Mouse (Mus musculus) ES-E14 (cell line): ENCODE results near the gene Hs6st3. TPM values are rescaled to one million over a fixed set of nuclear protein-coding genes. Genes with fewer than 3 reads are reported as not detected.
A peak's percentile ranks its signal among the peaks of the same experiment; 100 is the strongest.

Source experiments
- DNase-seq: peaks from one replicate; pipeline ENCODE4 v3.0.0-alpha.2; 2013; ENCODE audit warnings: low read depth, low spot score
- H3K27ac ChIP-seq: 2 replicates; pipeline ENCODE4 v1.5.1; 2012; ENCODE audit warnings: low read depth, mild to moderate bottlenecking, low read length, moderate library complexity, mixed read lengths; ENCODE audit not compliant: poor library complexity, insufficient read depth, severe bottlenecking
- H3K36me3 ChIP-seq: 2 replicates; pipeline ENCODE4 v1.6.1; 2012; ENCODE audit warnings: mild to moderate bottlenecking, low read length, moderate library complexity, mixed read lengths; ENCODE audit not compliant: control insufficient read depth, poor library complexity, insufficient read depth, severe bottlenecking
- H3K4me1 ChIP-seq, 2 experiments: fragments of 150-350 bp in 1 of 2; sonication (generic) in 1 of 2; 2 replicates each; pipeline ENCODE4 v1.6.1; 2012; ENCODE audit warnings: low read length in 2 of 2, mild to moderate bottlenecking in 1 of 2, mixed read lengths in 1 of 2; ENCODE audit not compliant: control insufficient read depth in 2 of 2, insufficient read depth in 2 of 2, poor library complexity in 1 of 2
- H3K4me3 ChIP-seq, 2 experiments: fragments of 150-350 bp in 1 of 2; sonication (generic) in 1 of 2; 2 replicates each; pipeline ENCODE4 v1.5.1; 2012; ENCODE audit warnings: low read length in 2 of 2, low read depth in 1 of 2, mild to moderate bottlenecking in 1 of 2, mixed read lengths in 1 of 2; ENCODE audit not compliant: insufficient read depth in 1 of 2, poor library complexity in 1 of 2, severe bottlenecking in 1 of 2
- H3K9ac ChIP-seq: 2 replicates; pipeline ENCODE4 v1.6.1; 2012; ENCODE audit warnings: low read depth, mild to moderate bottlenecking, low read length, mixed read lengths; ENCODE audit not compliant: poor library complexity, insufficient read depth, severe bottlenecking
- H3K9me3 ChIP-seq: fragments of 150-350 bp; sonication (generic); 2 replicates; pipeline ENCODE4 v1.6.1; 2012; ENCODE audit warnings: low read depth, mild to moderate bottlenecking, low read length; ENCODE audit not compliant: control insufficient read depth, insufficient read depth
- CHD2 ChIP-seq: IDR thresholded peaks from 2 replicates; pipeline ENCODE4 v1.6.1; 2014; ENCODE audit warnings: mild to moderate bottlenecking, low read depth, low read length, inconsistent platforms
- HCFC1 ChIP-seq: IDR thresholded peaks from 2 replicates; pipeline ENCODE4 v1.6.1; 2012; ENCODE audit warnings: low read length, inconsistent platforms, borderline replicate concordance; ENCODE audit not compliant: insufficient read depth
- MAFK ChIP-seq: IDR thresholded peaks from 2 replicates; pipeline ENCODE4 v1.6.1; 2014; ENCODE audit warnings: mild to moderate bottlenecking, low read depth, low read length, inconsistent platforms; ENCODE audit not compliant: insufficient read depth
- ZC3H11A ChIP-seq: IDR thresholded peaks from 2 replicates; pipeline ENCODE4 v1.6.1; 2012; ENCODE audit warnings: low read depth, mild to moderate bottlenecking, inconsistent platforms, low read length, borderline replicate concordance
- ZNF384 ChIP-seq: IDR thresholded peaks from 2 replicates; pipeline ENCODE4 v1.6.1; 2012; ENCODE audit warnings: low read depth, low read length, inconsistent platforms
- in situ Hi-C, 2 experiments: fragments of 600-800 bp; cut with MboI; formaldehyde crosslinking; loops; one replicate each; pipeline ENCODE4 v1.15.1; 2025; ENCODE audit warnings: low sequenced_read_pairs in 2 of 2, inconsistent platforms in 1 of 2; ENCODE audit not compliant: unreplicated experiment in 2 of 2
- total RNA-seq: library from RNA; depleted of rRNA; stranded (reverse); fragments of 300-350 nt; gene quantifications from 2 replicates; pipeline ENCODE4 v1.2.3, GENCODE M21; 2012

Gene Hs6st3
- total RNA-seq, 1 experiment: 0.62 TPM

DNA sequence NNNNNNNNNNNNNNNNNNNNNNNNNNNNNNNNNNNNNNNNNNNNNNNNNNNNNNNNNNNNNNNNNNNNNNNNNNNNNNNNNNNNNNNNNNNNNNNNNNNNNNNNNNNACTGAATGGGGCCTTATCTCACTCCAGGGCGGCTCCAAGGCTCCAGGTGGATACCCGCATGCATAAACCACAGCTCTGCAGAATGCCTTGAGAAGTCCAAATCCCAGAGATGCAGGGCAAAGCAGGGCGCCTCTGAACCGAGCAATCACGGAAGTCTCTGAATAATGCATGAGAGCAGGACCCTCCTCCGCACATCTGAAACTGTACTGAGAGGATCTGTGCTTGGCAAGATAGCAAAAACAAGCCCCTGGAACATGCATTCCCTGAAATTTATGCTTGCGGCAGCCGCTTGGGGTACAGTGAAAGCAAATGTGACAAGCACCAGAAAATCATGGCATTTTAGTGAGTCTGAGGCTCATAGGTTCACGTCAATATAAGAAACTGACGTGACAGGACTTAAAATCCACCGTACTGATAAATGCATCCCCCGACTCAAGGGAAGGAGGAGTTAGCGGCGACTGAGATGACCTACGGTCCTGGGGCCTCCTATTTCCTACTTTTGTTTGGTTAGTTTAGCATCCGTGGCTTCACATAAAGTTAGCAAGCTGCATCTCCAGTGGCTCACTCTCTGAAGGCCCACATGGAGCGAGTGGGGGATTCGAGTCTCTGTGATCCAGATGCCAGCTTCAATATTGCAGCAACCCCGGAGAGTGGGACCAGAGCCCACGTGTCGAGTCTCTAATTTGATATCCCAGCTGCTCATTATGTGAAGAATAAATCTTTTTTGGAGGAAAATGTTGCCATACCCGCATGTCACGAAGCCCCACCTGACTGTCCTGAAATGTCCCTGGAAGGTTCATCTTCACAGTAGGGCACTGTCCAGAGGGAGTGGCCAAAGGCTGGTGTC lies 719.5 kb downstream of the Hs6st3 start:
- Histone ChIP-seq H3K4me3 (no peak overlapping the region), H3K9me3 (no peaks in the 10 kb centered on the region), H3K9ac (no peak overlapping the region), H3K36me3 (no peaks in the 10 kb centered on the region), H3K4me1 (no peaks in the 10 kb centered on the region), H3K27ac (no peak overlapping the region)
- in situ Hi-C loops: no loop called here
- TF ChIP-seq ZNF384: no peak
- TF ChIP-seq ZC3H11A: no peak
- TF ChIP-seq HCFC1: no peak
- no peak for TF ChIP-seq CHD2
- no peak for TF ChIP-seq MAFK
- no peak for DNase-seq

DNA sequence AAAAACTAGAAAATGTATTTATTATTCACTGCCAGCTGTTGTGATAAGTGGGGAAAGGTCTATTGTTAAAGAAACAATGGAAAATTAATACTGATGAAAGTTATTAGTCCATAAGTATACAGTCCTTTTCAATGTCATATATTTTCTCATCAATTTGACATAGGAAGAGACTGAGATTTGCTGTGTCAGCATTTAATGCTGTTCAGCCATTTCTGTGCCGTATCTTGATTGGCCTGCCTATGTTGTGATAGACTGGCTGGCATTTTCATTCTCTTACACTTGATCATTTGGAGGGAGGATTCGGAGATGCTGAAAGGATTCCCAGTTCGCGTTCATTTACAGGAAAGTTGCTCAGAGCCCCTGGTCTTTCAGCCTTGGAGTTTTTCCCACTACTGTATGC lies 735.5 kb downstream of the Hs6st3 start:
- Histone ChIP-seq H3K9me3 (no peaks in the 10 kb centered on the region), H3K4me1 (no peaks in the 10 kb centered on the region), H3K9ac (no peak overlapping the region), H3K36me3 (no peaks in the 10 kb centered on the region), H3K27ac (no peak overlapping the region), H3K4me3 (no peak overlapping the region)
- TF ChIP-seq MAFK (peak; percentile 94), ZC3H11A (no peak)
- in situ Hi-C loops: no loop called here
- no peak for DNase-seq

- no peak overlapping the region for H3K4me3 ChIP-seq
- no peak for DNase-seq
- H3K36me3 ChIP-seq: no peaks in the 10 kb centered on the region
- no peaks in the 10 kb centered on the region for H3K4me1 ChIP-seq
- no peak for TF ChIP-seq ZC3H11A
- no peak for TF ChIP-seq ZNF384
- TF ChIP-seq MAFK: no peak
- no peak for TF ChIP-seq HCFC1
- no peak for TF ChIP-seq CHD2
- H3K9ac ChIP-seq: no peak overlapping the region
- H3K27ac ChIP-seq: no peak overlapping the region
- in situ Hi-C loops: no loop called here
- no peaks in the 10 kb centered on the region for H3K9me3 ChIP-seq
These were observed 754.8 kb downstream of the Hs6st3 start for GRCm38 (mm10) chr14:119892922-119893321.

GRCm38 (mm10) chr14:119895097-119895496 lies 757.0 kb downstream of the Hs6st3 start:
- Histone ChIP-seq H3K4me1 (no peaks in the 10 kb centered on the region), H3K9me3 (no peaks in the 10 kb centered on the region), H3K27ac (no peak overlapping the region), H3K4me3 (no peak overlapping the region), H3K9ac (no peak overlapping the region), H3K36me3 (no peaks in the 10 kb centered on the region)
- DNase-seq: no peak
- no peak for TF ChIP-seq MAFK
- TF ChIP-seq HCFC1: no peak
- no peak for TF ChIP-seq ZC3H11A
- in situ Hi-C loops: no loop called here
